Mouse (Mus musculus) layer of hippocampus, adult 2 months (tissue): ENCODE measurements around the gene Sh2b2. TPM values are rescaled to one million over a fixed set of nuclear protein-coding genes. Genes with fewer than 3 reads are reported as not detected.

Experiments
- DNase-seq, 2 experiments: peaks; one replicate each; pipeline ENCODE4 v3.0.0; 2022; ENCODE audit warnings: low spot score in 2 of 2
- H3K27ac ChIP-seq: fragments of 200-600 bp; 2 replicates; pipeline ENCODE4 v1.8.1; 2022
- H3K4me3 ChIP-seq: fragments of 200-600 bp; 2 replicates; pipeline ENCODE4 v1.8.1; 2022; ENCODE audit warnings: mild to moderate bottlenecking
- CTCF ChIP-seq: fragments of 200-600 bp; conservative IDR thresholded peaks from 2 replicates; pipeline ENCODE4 v1.8.1; 2022; ENCODE audit warnings: antibody characterized with exemption, mild to moderate bottlenecking, moderate library complexity
- total RNA-seq, 2 experiments: library from RNA; stranded (reverse); gene quantifications; 2 replicates each; pipeline ENCODE4 v1.2.3; 2021

The Sh2b2 gene
- total RNA-seq, 2 experiments from 2014 or later, result 4.5 to 4.6 TPM

DNA sequence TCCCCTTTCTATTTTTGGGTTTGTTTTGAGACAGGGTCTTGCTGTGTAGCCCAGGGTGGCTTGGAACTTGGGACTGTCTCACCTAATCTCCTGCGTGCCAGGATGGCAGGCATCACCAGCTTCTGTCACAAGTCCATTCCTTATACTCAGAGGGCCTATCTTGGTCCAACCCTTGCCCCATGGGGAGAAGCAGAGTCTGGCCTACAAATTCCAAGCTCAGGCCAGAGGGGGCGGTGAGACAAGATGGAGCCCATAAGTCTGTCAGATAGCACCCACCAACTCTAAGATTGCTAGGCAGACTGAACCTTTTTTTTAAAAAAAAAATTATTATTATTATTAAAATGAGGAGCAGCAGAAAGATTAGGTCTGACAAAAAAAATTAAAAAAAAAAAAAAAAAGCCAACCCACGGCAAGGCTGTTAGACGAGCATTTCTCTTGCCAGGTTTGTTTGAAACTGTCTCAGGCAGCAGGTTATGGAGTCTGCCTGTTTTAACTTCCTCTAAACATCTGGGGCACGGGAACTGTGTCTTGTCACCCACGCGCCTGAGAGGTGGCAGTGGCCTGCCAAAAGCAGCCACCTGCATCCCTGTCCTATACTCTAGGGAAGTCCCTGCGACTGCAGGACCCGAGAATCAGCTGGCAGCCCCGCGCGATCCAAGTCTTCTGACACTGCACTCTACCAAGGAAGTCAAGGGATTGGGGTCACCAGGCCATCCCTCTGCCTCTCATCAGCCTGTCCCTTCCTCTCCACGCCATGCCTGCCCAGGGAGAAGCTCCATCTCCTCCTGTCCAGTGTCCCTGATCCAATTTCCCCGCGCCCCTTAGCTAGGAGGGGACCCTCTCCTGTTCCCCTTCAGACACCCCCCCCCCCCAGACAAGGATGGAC is 76.5 kb downstream of the Sh2b2 start:
- peak overlapping the region; percentile 76 for H3K4me3 ChIP-seq
- H3K27ac ChIP-seq, result peak overlapping the region; percentile 94
- peak in 1 of 2 experiments; percentile 38 for DNase-seq
- no peak for TF ChIP-seq CTCF

Other genes starting within 250 kb of the Sh2b2 start
- not detected for gene Upk3b, start 208.1 kb downstream of the Sh2b2 start, total RNA-seq
- gene Upk3bl, start 192.1 kb downstream of the Sh2b2 start, total RNA-seq, result not detected
- 1 to 10 TPM; 2.9 to 4.2 TPM for gene Rasa4, start 162.6 kb downstream of the Sh2b2 start, total RNA-seq
- 10 to 100 TPM; 67.6 to 77.3 TPM for gene Polr2j, start 129.9 kb downstream of the Sh2b2 start, total RNA-seq
- gene Lrwd1, start 110.5 kb downstream of the Sh2b2 start, total RNA-seq, result 10 to 100 TPM; 15.7 to 16.9 TPM
- gene Alkbh4, start 110.4 kb downstream of the Sh2b2 start, total RNA-seq, result 10 to 100 TPM; 10.1 to 11.6 TPM
- gene Orai2, start 75.8 kb downstream of the Sh2b2 start, total RNA-seq, result 100 to 1,000 TPM; 148 to 150 TPM
- 10 to 100 TPM; 31.8 to 35.6 TPM for gene Prkrip1, start 47.6 kb downstream of the Sh2b2 start, total RNA-seq